Mouse (Mus musculus) MEL (cell line): ENCODE data around the gene Olfr1257.

Experiments
- CTCF ChIP-seq, 3 experiments: IDR thresholded peaks in 2 of 3; conservative IDR thresholded peaks in 1 of 3; 2 replicates each; pipeline ENCODE4 v1.5.1; 2011 to 2012; ENCODE audit warnings: low read length in 3 of 3, low read depth in 2 of 3, mild to moderate bottlenecking in 2 of 3, improper control_type of control experiment in 1 of 3, inconsistent platforms in 1 of 3, mixed read lengths in 1 of 3, moderate library complexity in 1 of 3; ENCODE audit not compliant: control insufficient read depth in 1 of 3, insufficient read depth in 1 of 3, poor library complexity in 1 of 3, severe bottlenecking in 1 of 3
- EP300 ChIP-seq, 2 experiments: IDR thresholded peaks; 2 replicates each; pipeline ENCODE4 v1.6.1; 2011; ENCODE audit warnings: improper control_type of control experiment in 2 of 2, low read length in 2 of 2, low read depth in 1 of 2, mild to moderate bottlenecking in 1 of 2
- NELFE ChIP-seq: IDR thresholded peaks from 2 replicates; pipeline ENCODE4 v1.6.1; 2011; ENCODE audit warnings: low read depth, low read length, improper control_type of control experiment
- POLR2AphosphoS2 ChIP-seq: IDR thresholded peaks from 2 replicates; pipeline ENCODE4 v1.6.1; 2011; ENCODE audit warnings: low read length, improper control_type of control experiment
- POLR2AphosphoS5 ChIP-seq: IDR thresholded peaks from 2 replicates; pipeline ENCODE4 v1.6.1; 2012; ENCODE audit warnings: low read depth, borderline replicate concordance, mild to moderate bottlenecking, inconsistent platforms, low read length, moderate library complexity, mixed read lengths
- SMC3 ChIP-seq: IDR thresholded peaks from 2 replicates; pipeline ENCODE4 v1.6.1; 2011; ENCODE audit warnings: low read depth, low read length, improper control_type of control experiment
- ZC3H11A ChIP-seq: IDR thresholded peaks from 2 replicates; pipeline ENCODE4 v1.6.1; 2012; ENCODE audit warnings: low read depth, mild to moderate bottlenecking, inconsistent platforms, low read length, improper control_type of control experiment
- ZNF384 ChIP-seq: IDR thresholded peaks from 2 replicates; pipeline ENCODE4 v1.6.1; 2012; ENCODE audit warnings: low read depth, mild to moderate bottlenecking, inconsistent platforms, low read length, improper control_type of control experiment

GRCm38 (mm10) chr2:89841455-89841854 lies 36.8 kb upstream of the Olfr1257 start, which contains the start of gene Olfr1256:
- no peak for TF ChIP-seq NELFE
- no peak for TF ChIP-seq ZC3H11A
- no peak for TF ChIP-seq SMC3
- TF ChIP-seq EP300 (IDR thresholded peaks at IDR 0.05; ENCODE audit: low read depth in 1 of 2, low read length in 2 of 2): no peak
- TF ChIP-seq ZNF384: no peak
- no peak for TF ChIP-seq CTCF (IDR thresholded peaks at IDR 0.05 in 2 of 3, conservative IDR thresholded peaks at IDR 0.05 in 1 of 3; ENCODE audit: control insufficient read depth in 1 of 3, insufficient read depth in 1 of 3, low read depth in 2 of 3, low read length in 3 of 3, poor library complexity in 1 of 3, severe bottlenecking in 1 of 3)
- no peak for TF ChIP-seq POLR2AphosphoS2
- TF ChIP-seq POLR2AphosphoS5: no peak
